Mouse (Mus musculus) stomach, postnatal 0 days (tissue): ENCODE measurements around the gene Fbl. TPM values are rescaled to one million over a fixed set of nuclear protein-coding genes. Genes with fewer than 3 reads are reported as not detected.

Source experiments
- polyA plus RNA-seq: library from polyadenylated mRNA; unstranded; fragments of >200 nt; fragmentation: Nextera tagmentation; extraction: Ambion mirVana; gene quantifications from 2 replicates; pipeline ENCODE4 v1.2.1, GENCODE M21; 2015

The Fbl gene
- polyA plus RNA-seq, 1 experiment from 2014 or later: 61.6 TPM

Other genes starting within 250 kb of the Fbl start
- 3.7 and 4.6 TPM in 2 replicates for gene Zfp974, start 240.2 kb upstream of the Fbl start, polyA plus RNA-seq
- 6.2 and 7.3 TPM in 2 replicates for gene Zfp780b, start 190.5 kb upstream of the Fbl start, polyA plus RNA-seq
- gene Zfp850, start 155.6 kb upstream of the Fbl start, polyA plus RNA-seq: 1.1 TPM in 2 replicates
- 167 and 173 TPM in 2 replicates for gene Psmc4, start 119.6 kb upstream of the Fbl start, polyA plus RNA-seq
- gene Fcgbp, start 98.5 kb upstream of the Fbl start, polyA plus RNA-seq: 17.1 and 32.2 TPM in 2 replicates
- gene 9530053A07Rik, start 40.2 kb upstream of the Fbl start, polyA plus RNA-seq: 0.08 and 0.12 TPM in 2 replicates
- gene Dyrk1b, start 9.8 kb downstream of the Fbl start, polyA plus RNA-seq: 4.6 and 5.7 TPM in 2 replicates
- gene Eid2, start 98.2 kb downstream of the Fbl start, polyA plus RNA-seq: 4.5 and 4.8 TPM in 2 replicates
- gene Eid2b, start 108.0 kb downstream of the Fbl start, polyA plus RNA-seq: 7.2 and 7.9 TPM in 2 replicates
- 0.22 and 0.33 TPM in 2 replicates for gene Selenov, start 121.5 kb downstream of the Fbl start, polyA plus RNA-seq
- 0.92 and 0.96 TPM in 2 replicates for gene Dll3, start 132.5 kb downstream of the Fbl start, polyA plus RNA-seq
- gene Timm50, start 142.4 kb downstream of the Fbl start, polyA plus RNA-seq: 69.4 and 69.6 TPM in 2 replicates
- gene Supt5, start 169.0 kb downstream of the Fbl start, polyA plus RNA-seq: 31.5 and 35.7 TPM in 2 replicates
- gene Rps16, start 180.9 kb downstream of the Fbl start, polyA plus RNA-seq: 880 and 955 TPM in 2 replicates
- 13.4 and 15.1 TPM in 2 replicates for gene Plekhg2, start 202.9 kb downstream of the Fbl start, polyA plus RNA-seq
- 29.1 and 29.4 TPM in 2 replicates for gene Zfp36, start 210.5 kb downstream of the Fbl start, polyA plus RNA-seq
- gene Med29, start 223.0 kb downstream of the Fbl start, polyA plus RNA-seq: 27.5 and 28.3 TPM in 2 replicates
- gene Paf1, start 223.2 kb downstream of the Fbl start, polyA plus RNA-seq: 35.9 and 38.6 TPM in 2 replicates